Mouse (Mus musculus): ENCODE results near the gene Dchs2.
"Not testable (repeated sequence)": the region's sequence is repeated elsewhere in the genome, so short reads cannot be mapped to it uniquely, and the experiment has no call there.

The Dchs2 gene

GRCm38 (mm10) chr3:83127726-83128448 is at the start of gene Dchs2:
Gene Dchs2 (plus strand): TSS chr3:83127948.
- no peak for DNase-seq (ENCODE audit: low read depth, low spot score)

GRCm38 (mm10) chr3:83080567-83081055 is 47.1 kb upstream of the Dchs2 start:
- DNase-seq (ENCODE audit: low read depth, low spot score): peak; percentile 51

GRCm38 (mm10) chr3:83097586-83097985 is 30.2 kb upstream of the Dchs2 start:
- no peak for DNase-seq (ENCODE audit: low read depth, low spot score)

DNA sequence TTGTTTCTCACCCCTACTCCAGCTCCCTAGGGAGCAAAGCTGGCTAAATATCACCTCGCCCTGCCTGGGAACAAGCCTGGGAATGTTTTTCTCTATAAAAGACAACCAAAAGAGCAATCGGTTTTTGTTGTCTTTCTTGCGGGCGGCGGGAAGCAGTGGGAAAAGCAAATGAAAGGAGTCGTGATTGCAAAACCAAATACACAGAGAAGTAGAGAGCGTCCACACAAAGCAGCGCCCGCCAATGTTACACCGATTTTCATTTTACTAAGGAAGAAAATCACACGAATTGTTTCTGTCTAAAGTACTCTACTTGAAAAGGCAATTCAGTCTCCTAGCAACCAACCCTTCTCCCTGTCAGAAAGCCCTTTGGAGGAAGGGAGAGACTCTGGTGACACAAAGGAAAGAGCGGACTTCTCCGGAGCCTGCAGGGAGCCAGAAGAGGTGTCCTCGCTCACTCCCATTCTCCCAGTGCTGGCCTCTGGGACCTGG is 29.2 kb upstream of the Dchs2 start:
- DNase-seq (ENCODE audit: low read depth, low spot score): no peak

GRCm38 (mm10) chr3:83099139-83099538 is 28.6 kb upstream of the Dchs2 start:
- DNase-seq (ENCODE audit: low read depth, low spot score): no peak

DNA sequence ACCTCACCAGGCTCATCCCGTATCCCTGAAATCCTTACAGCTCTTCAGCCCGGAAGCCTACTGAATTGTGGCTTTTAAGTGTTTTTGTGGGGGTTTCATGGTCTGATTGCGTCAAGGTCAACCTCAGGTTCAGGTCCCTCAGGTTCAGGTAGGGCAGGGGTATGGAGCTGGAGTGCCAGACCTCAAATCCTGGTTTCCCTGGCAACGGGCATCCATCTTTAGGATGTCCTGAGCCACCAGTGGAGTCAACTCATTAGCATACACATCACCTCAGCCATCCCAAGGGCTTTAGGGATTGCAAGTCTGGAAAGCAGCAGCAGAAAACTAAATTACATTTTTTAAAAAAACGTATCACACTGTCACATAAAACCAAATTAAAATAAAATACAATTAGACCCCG is 28.1 kb upstream of the Dchs2 start:
- no peak for DNase-seq (ENCODE audit: low read depth, low spot score)

- no peak for DNase-seq (ENCODE audit: low read depth, low spot score)
Measured at GRCm38 (mm10) chr3:83102286-83102685, 25.5 kb upstream of the Dchs2 start.

DNA sequence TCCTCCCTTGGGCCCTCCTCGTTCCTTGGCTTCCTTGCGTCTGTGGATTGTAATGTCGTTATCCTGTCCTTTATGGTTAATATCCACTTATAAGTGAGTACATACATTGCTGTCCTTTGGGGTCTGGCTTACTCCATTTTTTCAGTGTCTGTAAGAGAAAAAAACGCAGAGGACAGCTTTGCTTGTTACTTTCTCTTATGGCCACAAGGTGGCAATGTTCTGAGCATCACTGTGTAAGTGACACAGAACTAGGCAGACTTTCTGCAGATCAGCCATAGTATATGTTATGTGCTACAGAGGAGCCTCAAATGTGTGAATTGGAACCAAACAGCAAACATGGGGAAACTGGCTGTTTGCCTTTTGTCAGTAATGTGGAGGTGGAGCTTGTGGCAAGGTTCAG is 17.6 kb upstream of the Dchs2 start:
- no peak for DNase-seq (ENCODE audit: low read depth, low spot score)

- DNase-seq (ENCODE audit: low read depth, low spot score): no peak
Measured at GRCm38 (mm10) chr3:83111485-83112261, 16.1 kb upstream of the Dchs2 start.

DNA sequence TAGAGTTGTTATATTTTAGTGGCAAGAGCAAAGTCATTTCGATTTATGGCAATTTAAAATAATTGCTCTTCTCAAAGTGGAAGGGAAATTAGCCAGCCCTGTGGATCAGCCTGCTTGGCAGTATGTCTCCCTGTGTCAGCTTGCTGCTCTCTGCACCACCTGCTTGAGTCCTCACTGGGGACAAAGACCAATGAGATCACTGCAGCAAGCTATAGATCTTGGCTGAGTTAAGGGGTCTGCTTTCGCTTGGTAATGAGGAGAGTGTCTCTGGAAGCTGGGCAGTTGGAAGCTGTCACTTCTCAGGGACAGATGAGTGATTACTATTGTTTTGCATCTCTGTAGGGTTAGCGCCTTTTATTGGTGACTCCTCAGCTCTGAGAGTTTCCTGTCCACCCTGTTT is 14.9 kb upstream of the Dchs2 start:
- DNase-seq (ENCODE audit: low read depth, low spot score): no peak

DNA sequence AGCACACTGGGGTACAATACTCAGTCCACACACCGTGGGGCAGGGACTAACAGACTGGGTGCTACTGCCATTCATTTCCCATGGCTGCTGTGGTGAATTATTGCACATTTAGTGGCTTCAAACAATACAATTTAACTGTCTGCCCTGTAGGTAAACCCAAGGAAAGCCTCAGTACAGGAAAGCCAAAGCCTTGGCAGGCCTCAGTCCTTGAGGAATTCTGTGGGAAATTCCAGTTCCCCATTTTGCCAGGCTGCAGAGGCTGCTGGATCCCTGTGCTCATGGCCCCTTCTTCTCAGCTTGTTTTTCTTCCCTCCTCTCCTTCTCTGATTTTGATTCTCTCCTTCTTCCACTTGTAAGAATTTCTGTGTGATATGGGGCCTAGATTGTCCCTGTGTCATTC is 12.8 kb upstream of the Dchs2 start:
- no peak for DNase-seq (ENCODE audit: low read depth, low spot score)

GRCm38 (mm10) chr3:83117592-83117991 is 10.2 kb upstream of the Dchs2 start:
- DNase-seq (ENCODE audit: low read depth, low spot score): no peak

- not testable (repeated sequence) for DNase-seq (ENCODE audit: low read depth, low spot score)
Measured at GRCm38 (mm10) chr3:83123945-83124344, 3.8 kb upstream of the Dchs2 start.

DNA sequence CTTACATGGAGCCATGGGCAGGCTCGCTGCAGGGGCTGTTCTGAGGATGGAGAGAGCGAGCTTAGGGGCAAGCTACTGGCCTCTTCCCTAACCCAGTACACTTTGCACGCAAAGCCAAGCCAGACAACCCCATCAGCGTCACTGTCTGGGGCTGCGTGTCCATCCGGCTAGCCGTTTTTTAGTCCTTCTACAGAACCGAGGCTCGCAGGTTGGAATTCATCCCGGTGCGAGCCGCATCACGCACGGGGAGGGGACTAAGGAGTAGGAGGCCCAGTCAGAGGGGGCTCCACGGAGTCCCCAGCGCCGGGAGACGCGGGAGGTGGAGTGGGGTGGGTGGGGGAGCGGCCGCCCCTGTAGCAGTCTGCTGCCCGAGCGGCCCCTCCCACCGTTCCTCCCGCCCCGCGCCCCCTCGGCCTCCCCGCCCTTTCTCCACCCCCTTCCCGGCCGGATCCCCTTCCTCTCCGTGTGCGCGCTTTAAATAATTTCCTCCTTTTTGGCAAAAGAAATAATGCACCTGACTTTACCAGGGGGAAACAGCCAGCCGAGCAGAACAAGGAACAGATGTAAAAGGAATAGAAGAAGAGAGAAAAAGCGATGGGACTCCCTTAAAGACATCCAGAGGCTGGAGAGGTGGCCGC is 541 bp upstream of the Dchs2 start:
- DNase-seq (ENCODE audit: low read depth, low spot score): no peak

GRCm38 (mm10) chr3:83128449-83128922 is 738 bp downstream of the Dchs2 start:
- no peak for DNase-seq (ENCODE audit: low read depth, low spot score)

GRCm38 (mm10) chr3:83129151-83129550 is 1.4 kb downstream of the Dchs2 start:
- DNase-seq (ENCODE audit: low read depth, low spot score): no peak

- DNase-seq (ENCODE audit: low read depth, low spot score): peak; percentile 27
Measured at GRCm38 (mm10) chr3:83136413-83136812, 8.7 kb downstream of the Dchs2 start.

DNA sequence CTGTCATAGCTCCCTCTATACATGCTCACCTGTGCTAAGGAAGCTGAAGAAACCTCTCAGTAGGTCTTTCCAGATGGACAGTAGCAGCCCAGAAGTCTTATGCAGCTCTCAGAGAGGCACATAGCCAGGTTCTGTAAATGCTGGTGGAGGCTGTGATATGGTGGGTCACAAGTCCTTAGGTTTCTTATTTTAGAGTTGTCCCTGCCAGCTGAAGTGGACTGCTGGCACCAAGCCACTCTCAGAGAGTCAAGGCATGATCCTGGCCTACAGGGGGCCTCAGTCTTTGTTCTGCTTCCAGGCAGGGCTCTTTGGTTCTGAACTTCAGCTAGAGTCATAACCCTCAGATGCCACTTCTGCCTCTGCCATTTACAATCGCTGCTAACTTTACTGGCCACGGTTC is 11.1 kb downstream of the Dchs2 start:
- DNase-seq (ENCODE audit: low read depth, low spot score): no peak

DNA sequence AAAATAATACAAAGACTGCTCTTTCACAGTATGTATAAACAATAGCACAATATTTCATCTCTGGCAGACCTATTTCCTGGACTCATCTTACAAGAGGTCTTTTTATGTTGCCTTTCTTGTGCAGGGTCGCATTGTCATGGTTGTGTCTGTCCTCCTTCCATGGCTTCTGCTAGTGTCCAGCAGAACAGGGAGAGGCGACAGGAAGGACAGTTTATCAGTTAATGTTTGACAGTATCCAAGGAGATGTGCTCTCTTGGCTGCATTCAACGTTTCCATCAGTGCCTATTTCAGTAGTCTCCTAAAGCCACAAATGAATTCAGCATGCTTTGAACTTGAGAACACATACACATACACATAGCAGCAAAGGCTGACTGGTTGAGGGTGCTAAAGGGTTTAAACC is 17.9 kb downstream of the Dchs2 start:
- no peak for DNase-seq (ENCODE audit: low read depth, low spot score)

GRCm38 (mm10) chr3:83147273-83148054 is 19.7 kb downstream of the Dchs2 start:
- no peak for DNase-seq (ENCODE audit: low read depth, low spot score)

GRCm38 (mm10) chr3:83148055-83148447 is 20.3 kb downstream of the Dchs2 start:
- no peak for DNase-seq (ENCODE audit: low read depth, low spot score)
